ENCODE assay signal across 9 mouse cellular contexts in genomic region chr6:124811701-124812560, GRCm38 (mm10). TPM values are rescaled to one million over a fixed set of nuclear protein-coding genes. Genes with fewer than 3 reads are reported as not detected.
DNase-seq lines count a peak whose midpoint lies in the region; ATAC-seq and TF ChIP-seq lines count a peak whose summit lies in the region.
"Had no signal": no experiment of that assay in that cellular context is flagged by ENCODE, and none has a peak within 500 bp of the region (broad histone marks: within the 10 kb centered on the region; RNA-seq: fewer than 3 reads in every experiment).

No protein-coding gene starts in this region.

- peak overlapping the region; percentile 90 for H3K4me2 ChIP-seq in heart, embryonic 16.5 days (ENCODE audit: low read depth, low read length)
- H3K4me2 ChIP-seq in liver, embryonic 14.5 days (ENCODE audit: low read depth), result peak overlapping the region; percentile 88

- peak overlapping the region; percentile 97 for H3K9ac ChIP-seq in heart, embryonic 16.5 days (ENCODE audit: low read length)
- peak overlapping the region; percentile 90 for H3K9ac ChIP-seq in liver, embryonic 14.5 days (replicated peaks)

- peak; percentile 9 for DNase-seq in gastrocnemius, postnatal 10 days
- no peak for DNase-seq in gastrocnemius, adult 8-10 months (ENCODE audit: low spot score in 2 of 2)
- no peak for DNase-seq in G1E (ENCODE audit: low spot score)
- DNase-seq in liver, embryonic 14.5 days (ENCODE audit: low read depth in 3 of 3, low spot score in 3 of 3), result no peak
- no peak for DNase-seq in thymus, postnatal 36 days
- DNase-seq in B cell, adult 2 months, result no peak

- TF ChIP-seq CTCF in G1E (IDR thresholded peaks at IDR 0.05; ENCODE audit: low read depth, low read length), result no peak
- TF ChIP-seq CTCF in liver, embryonic 14.5 days (IDR thresholded peaks at IDR 0.05; ENCODE audit: low read depth), result no peak

- peak overlapping the region; percentile 99 for H3K27ac ChIP-seq in heart, embryonic 16.5 days (ENCODE audit: low read length)
- peak overlapping the region; percentile 22 for H3K27ac ChIP-seq in liver, embryonic 14.5 days

- no peaks in the 10 kb centered on the region for H3K9me3 ChIP-seq in G1E (replicated peaks)
- H3K9me3 ChIP-seq in heart, embryonic 16.5 days (replicated peaks; ENCODE audit: control insufficient read depth, low read length), result no peaks in the 10 kb centered on the region
- no peaks in the 10 kb centered on the region for H3K9me3 ChIP-seq in liver, embryonic 14.5 days (ENCODE audit: control insufficient read depth, low read length)

- peaks cover 71% of the 10 kb centered on the region for H3K4me1 ChIP-seq in G1E (ENCODE audit: insufficient read depth, low read depth, low read length)
- H3K4me1 ChIP-seq in heart, embryonic 16.5 days (ENCODE audit: control insufficient read depth, insufficient read depth, low read length), result peaks cover 52% of the 10 kb centered on the region
- peaks cover 17 to 29% of the 10 kb centered on the region in 2 experiments for H3K4me1 ChIP-seq in liver, embryonic 14.5 days (replicated peaks; ENCODE audit: control insufficient read depth in 2 of 2, insufficient read depth in 2 of 2, low read length in 1 of 2)

- 69% methylated on average over 24 of the region's 24 CpGs for WGBS in heart, embryonic 16.5 days
- 74% methylated on average over 24 of the region's 24 CpGs for WGBS in liver, embryonic 14.5 days (ENCODE audit: insufficient replicate concordance)

- no peaks in the 10 kb centered on the region for H3K27me3 ChIP-seq in G1E (ENCODE audit: insufficient read depth, low read length)
- no peaks in the 10 kb centered on the region for H3K27me3 ChIP-seq in heart, embryonic 16.5 days (ENCODE audit: control insufficient read depth, insufficient read depth, low read length)
- H3K27me3 ChIP-seq in liver, embryonic 14.5 days (ENCODE audit: control insufficient read depth, insufficient read depth, low read length), result no peaks in the 10 kb centered on the region
- H3K27me3 ChIP-seq: Patski had no signal

- H3K36me3 ChIP-seq in G1E (replicated peaks), result peaks cover 80% of the 10 kb centered on the region
- H3K36me3 ChIP-seq in heart, embryonic 16.5 days (ENCODE audit: control insufficient read depth, insufficient read depth), result peaks cover 25% of the 10 kb centered on the region
- peaks cover 23% of the 10 kb centered on the region for H3K36me3 ChIP-seq in liver, embryonic 14.5 days (replicated peaks; ENCODE audit: control insufficient read depth, insufficient read depth, low read depth)

- TF ChIP-seq EP300 in liver, embryonic 14.5 days (IDR thresholded peaks at IDR 0.05; ENCODE audit: low read depth), result no peak

- ATAC-seq in G1E (ENCODE audit: extremely low read depth, insufficient number of reproducible peaks, low FRiP score, poor library complexity, severe bottlenecking), result no peak
- ATAC-seq in heart, embryonic 16.5 days (replicated peaks; ENCODE audit: extremely low read depth, insufficient read depth, low FRiP score), result no peak
- no peak for ATAC-seq in liver, embryonic 14.5 days (ENCODE audit: insufficient read depth)
- no peak for ATAC-seq in frontal cortex, adult (ENCODE audit: low TSS enrichment)
- ATAC-seq: Patski had no signal

- H3K4me3 ChIP-seq in G1E (ENCODE audit: low read depth, low read length), result peak overlapping the region; percentile 78
- H3K4me3 ChIP-seq in heart, embryonic 16.5 days (ENCODE audit: low read length), result peak overlapping the region; percentile 89
- H3K4me3 ChIP-seq in liver, embryonic 14.5 days (ENCODE audit: insufficient read depth in 1 of 2, low read depth in 2 of 2, low read length in 2 of 2), result peak overlapping the region; percentile 89 to 94

RNA-seq across cellular contexts. Expression of gene Tpi1, which starts 2.2 kb away (rescaled TPM):
- 1,000 to 10,000 TPM; 2,520 to 2,805 TPM for total RNA-seq in gastrocnemius, postnatal 10 days (2021)
- 1,000 to 10,000 TPM; 2,418 to 2,798 (median 2,572) TPM for total RNA-seq in gastrocnemius, adult 8-10 months (2022)
- total RNA-seq in G1E (2014; fragmentation: Nextera tagmentation), result 601 and 619 TPM in 2 replicates
- total RNA-seq in G1E (2017), result 903 and 1,035 TPM in 2 replicates
- polyA plus RNA-seq in G1E (2012), result 520 and 701 TPM in 2 replicates
- 1,525 and 1,576 TPM in 2 replicates for polyA plus RNA-seq in heart, embryonic 16.5 days (2015; fragmentation: Nextera tagmentation; extraction: Ambion mirVana)
- polyA plus RNA-seq in liver, embryonic 14.5 days (2012; rRNA removed), result 266 and 292 TPM in 2 replicates
- 418 and 420 TPM in 2 replicates for polyA plus RNA-seq in liver, embryonic 14.5 days (2014; fragmentation: Nextera tagmentation; extraction: Ambion mirVana)

RNA-seq across cellular contexts. Expression of gene Spsb2, which starts 3.5 kb away (rescaled TPM):
- total RNA-seq in gastrocnemius, postnatal 10 days (2021), result 1 to 10 TPM; 3.5 to 6.5 TPM
- total RNA-seq in gastrocnemius, adult 8-10 months (2022), result 1 to 10 TPM; 1.9 to 4.1 (median 2.9) TPM
- total RNA-seq in G1E (2014; fragmentation: Nextera tagmentation), result 1.9 TPM in 2 replicates
- 6.9 and 9.4 TPM in 2 replicates for total RNA-seq in G1E (2017)
- 10.1 and 10.9 TPM in 2 replicates for polyA plus RNA-seq in G1E (2012)
- polyA plus RNA-seq in heart, embryonic 16.5 days (2015; fragmentation: Nextera tagmentation; extraction: Ambion mirVana), result 7.4 and 9.2 TPM in 2 replicates
- polyA plus RNA-seq in liver, embryonic 14.5 days (2012; rRNA removed), result 4.1 and 5.0 TPM in 2 replicates
- polyA plus RNA-seq in liver, embryonic 14.5 days (2014; fragmentation: Nextera tagmentation; extraction: Ambion mirVana), result 4.7 and 5.0 TPM in 2 replicates

RNA-seq across cellular contexts. Expression of gene Usp5, which starts 17.4 kb away (rescaled TPM):
- 10 to 100 TPM; 66.2 to 66.4 TPM for total RNA-seq in gastrocnemius, postnatal 10 days (2021)
- 10 to 100 TPM; 44.3 to 48.1 (median 45.2) TPM for total RNA-seq in gastrocnemius, adult 8-10 months (2022)
- total RNA-seq in G1E (2014; fragmentation: Nextera tagmentation), result 34.6 and 45.9 TPM in 2 replicates
- total RNA-seq in G1E (2017), result 67.0 and 76.8 TPM in 2 replicates
- polyA plus RNA-seq in G1E (2012), result 53.0 and 68.2 TPM in 2 replicates
- 104 and 112 TPM in 2 replicates for polyA plus RNA-seq in heart, embryonic 16.5 days (2015; fragmentation: Nextera tagmentation; extraction: Ambion mirVana)
- 24.4 and 27.6 TPM in 2 replicates for polyA plus RNA-seq in liver, embryonic 14.5 days (2012; rRNA removed)
- 38.0 and 42.5 TPM in 2 replicates for polyA plus RNA-seq in liver, embryonic 14.5 days (2014; fragmentation: Nextera tagmentation; extraction: Ambion mirVana)

RNA-seq across cellular contexts. Expression of gene Cdca3, which starts 17.4 kb away (rescaled TPM):
- total RNA-seq in gastrocnemius, postnatal 10 days (2021), result 10 to 100 TPM; 13.5 to 14.3 TPM
- under 1 TPM; 0.31 to 0.51 (median 0.37) TPM for total RNA-seq in gastrocnemius, adult 8-10 months (2022)
- total RNA-seq in G1E (2014; fragmentation: Nextera tagmentation) (109 and 112 TPM in 2 replicates), G1E (2017) (137 and 150 TPM in 2 replicates)
- 50.9 and 67.2 TPM in 2 replicates for polyA plus RNA-seq in G1E (2012)
- 126 and 136 TPM in 2 replicates for polyA plus RNA-seq in heart, embryonic 16.5 days (2015; fragmentation: Nextera tagmentation; extraction: Ambion mirVana)
- 147 and 165 TPM in 2 replicates for polyA plus RNA-seq in liver, embryonic 14.5 days (2012; rRNA removed)
- 205 and 206 TPM in 2 replicates for polyA plus RNA-seq in liver, embryonic 14.5 days (2014; fragmentation: Nextera tagmentation; extraction: Ambion mirVana)

RNA-seq across cellular contexts. Expression of gene Gnb3, which starts 28.1 kb away (rescaled TPM):
- 1 to 10 TPM; 8.4 to 9.4 TPM for total RNA-seq in gastrocnemius, postnatal 10 days (2021)
- 1 to 10 TPM in 2 of 4 experiments, under 1 TPM in 2; 0.70 to 1.1 (median 1.0) TPM for total RNA-seq in gastrocnemius, adult 8-10 months (2022)
- 1.1 TPM in 1 of 2 replicates, not detected in the other for total RNA-seq in G1E (2014; fragmentation: Nextera tagmentation)
- total RNA-seq in G1E (2017), result not detected in 2 replicates
- polyA plus RNA-seq in G1E (2012), result not detected in 2 replicates
- 3.8 and 4.2 TPM in 2 replicates for polyA plus RNA-seq in heart, embryonic 16.5 days (2015; fragmentation: Nextera tagmentation; extraction: Ambion mirVana)
- polyA plus RNA-seq in liver, embryonic 14.5 days (2012; rRNA removed), result 0.03 and 0.06 TPM in 2 replicates
- 0.23 TPM in 1 of 2 replicates, not detected in the other for polyA plus RNA-seq in liver, embryonic 14.5 days (2014; fragmentation: Nextera tagmentation; extraction: Ambion mirVana)
